ENCODE assay signal across 8 mouse cellular contexts in the genomic region with DNA sequence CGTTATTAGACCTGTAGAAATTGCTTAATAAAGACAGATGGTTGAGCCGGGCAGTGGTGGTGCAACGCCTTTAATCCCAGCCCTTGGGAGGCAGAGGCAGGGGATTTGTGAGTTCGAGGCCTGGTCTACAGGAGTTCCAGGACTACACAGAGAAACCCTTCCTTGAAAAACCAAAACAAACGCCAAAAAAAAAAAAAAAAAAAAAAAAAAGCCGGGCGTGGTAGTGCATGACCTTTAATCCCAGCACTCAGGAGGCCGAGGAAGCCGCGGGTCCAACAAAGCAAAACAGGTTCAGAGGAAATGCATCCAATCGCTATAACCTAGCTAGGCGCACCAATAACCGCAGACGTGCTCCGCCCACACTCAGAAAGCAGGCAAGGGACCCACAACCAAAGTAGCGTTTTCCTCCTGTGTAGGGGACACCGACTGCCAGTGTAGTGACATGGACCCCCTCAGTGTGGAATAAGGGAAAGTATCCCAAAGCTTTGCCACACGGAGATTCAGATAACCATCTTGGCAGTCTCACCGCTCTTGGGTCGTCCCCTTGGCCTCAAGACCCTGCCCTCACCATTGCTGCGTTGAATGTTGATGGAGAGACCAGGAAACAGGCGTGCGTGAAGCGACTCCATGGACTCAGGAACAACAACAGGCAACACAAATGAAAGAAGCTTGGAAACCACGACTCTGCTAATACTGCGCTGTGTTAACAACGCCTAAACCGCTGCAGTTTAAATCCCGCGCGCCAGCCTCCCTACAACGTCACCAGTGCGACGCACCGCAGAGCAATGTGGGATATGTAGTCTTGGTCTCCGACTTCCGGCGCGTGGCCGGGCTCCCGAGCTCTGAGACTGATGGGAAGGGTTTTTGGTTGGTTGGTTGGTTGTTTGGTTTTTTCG. TPM values are rescaled to one million over a fixed set of nuclear protein-coding genes. Genes with fewer than 3 reads are reported as not detected.
DNase-seq lines count a peak whose midpoint lies in the region; ATAC-seq and TF ChIP-seq lines count a peak whose summit lies in the region.

A gene (minus strand): TSS at position 777 of the 896 bp plus-strand sequence.

- in situ Hi-C loops in Patski (cut with MboI; ENCODE audit: low pct_unique_long_range_greater_than_20kb), result no loop called here

- peak within 1 kb of the TSS; percentile 93 for H3K4me2 ChIP-seq in hindbrain, embryonic 15.5 days

- ATAC-seq in Patski, result peak; percentile 62
- ATAC-seq in hindbrain, embryonic 15.5 days (ENCODE audit: low FRiP score, low read depth), result peak; percentile 97

- H3K4me1 ChIP-seq in hindbrain, embryonic 15.5 days (replicated peaks), result peaks cover 17% of the 10 kb centered on the region; the same call in 1 of the 2 replicates

- CTCF ChIA-PET in Patski (lab: Charles Lee), result no interaction called here

- H3K4me3 ChIP-seq in hindbrain, embryonic 15.5 days, result peak within 1 kb of the TSS; percentile 57

- H3K27me3 ChIP-seq in Patski, result no peaks in the 10 kb centered on the region
- H3K27me3 ChIP-seq in hindbrain, embryonic 15.5 days, result no peaks in the 10 kb centered on the region

- H3K27ac ChIP-seq in hindbrain, embryonic 15.5 days (replicated peaks), result peak within 1 kb of the TSS; percentile 83

- WGBS in hindbrain, embryonic 15.5 days, result 2% methylated on average over 42 of the region's 42 CpGs

- H3K9ac ChIP-seq in hindbrain, embryonic 15.5 days, result peak within 1 kb of the TSS; percentile 55

- no peaks in the 10 kb centered on the region for H3K36me3 ChIP-seq in hindbrain, embryonic 15.5 days

- H3K9me3 ChIP-seq in hindbrain, embryonic 15.5 days, result no peaks in the 10 kb centered on the region

- POLR2A ChIA-PET in Patski (lab: Charles Lee), result interaction anchor here (0.7 to 1.4 kb wide), 2 partner anchors 11 to 27 kb away, joined by 4 read pairs; a partner anchor contains a TSS

- no peak for DNase-seq in Patski (ENCODE audit: low read depth, low spot score)
- DNase-seq in cerebellum, postnatal 14 days, result peak; percentile 93 to 94
- DNase-seq in frontal cortex, postnatal 25 days (ENCODE audit: low spot score in 2 of 2), result peak; percentile 84 to 89
- peak; percentile 89 for DNase-seq in left cerebral cortex, adult 11 months (ENCODE audit: low spot score)
- peak; percentile 93 to 94 for DNase-seq in lung, postnatal 4 days
- peak; percentile 84 for DNase-seq in retina, postnatal 7 days (ENCODE audit: low read depth, low spot score)
- peak; percentile 74 for DNase-seq in urinary bladder, adult 2 months (ENCODE audit: low spot score)

- TF ChIP-seq CTCF in Patski (IDR thresholded peaks at IDR 0.05), result no peak

RNA-seq across cellular contexts. Expression of the gene that starts here (rescaled TPM):
- 26.4 TPM for polyA plus RNA-seq in Patski (2021)
- polyA plus RNA-seq in hindbrain, embryonic 15.5 days (2015; fragmentation: Nextera tagmentation; extraction: Ambion mirVana), result 12.9 and 14.4 TPM in 2 replicates
- polyA plus RNA-seq in urinary bladder, adult 2 months (2012; rRNA removed), result 0.89 and 1.0 TPM in 2 replicates
